Mouse (Mus musculus) CD4-positive, CD25-positive, alpha-beta regulatory T cell, adult 2 months (primary cell): Measurements from ENCODE around the gene Miga1.
"Not testable (repeated sequence)": the region's sequence is repeated elsewhere in the genome, so short reads cannot be mapped to it uniquely, and the experiment has no call there.

Experiments
- DNase-seq: peaks from one replicate; pipeline ENCODE4 v3.0.0-alpha.2; 2012; ENCODE audit warnings: low read depth, low spot score

The Miga1 gene

GRCm38 (mm10) chr3:152321765-152322547 is 18.3 kb downstream of the Miga1 start:
- no peak for DNase-seq

DNA sequence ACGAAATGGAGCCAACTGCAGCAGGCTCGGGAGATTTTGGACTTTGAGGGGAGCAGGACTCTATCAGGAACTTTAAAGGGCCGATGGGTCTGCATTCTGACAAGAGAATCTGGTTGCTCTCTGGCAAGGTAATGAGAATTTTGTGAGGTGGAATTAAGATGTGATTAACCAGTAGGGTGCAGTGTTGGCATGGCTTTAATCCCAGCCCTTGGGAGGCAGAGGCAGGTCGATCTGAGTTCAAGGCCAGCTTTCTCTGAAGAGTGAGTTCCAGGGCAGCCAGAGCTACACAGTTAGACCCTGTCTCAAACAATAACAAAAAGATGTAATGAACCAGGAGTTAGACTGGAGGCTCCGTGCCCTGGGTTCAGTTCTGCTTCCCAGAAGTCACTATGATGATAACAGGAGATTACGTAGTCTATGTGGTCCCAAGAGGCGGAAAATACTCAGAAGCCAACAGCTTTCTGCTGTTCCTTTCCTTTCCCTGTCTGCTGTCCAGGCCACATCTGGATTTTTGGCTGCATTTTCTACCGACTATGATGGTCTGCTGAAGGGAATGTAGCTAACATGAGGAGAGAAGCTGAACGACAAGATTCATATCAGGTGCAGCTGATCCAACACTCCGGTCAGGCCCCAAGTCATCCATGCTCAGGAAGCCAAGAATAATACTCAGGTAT is 19.1 kb downstream of the Miga1 start:
- peak; percentile 43 for DNase-seq

GRCm38 (mm10) chr3:152316447-152317173 is 23.6 kb downstream of the Miga1 start:
- not testable (repeated sequence) for DNase-seq

GRCm38 (mm10) chr3:152315613-152316012 is 24.6 kb downstream of the Miga1 start:
- DNase-seq: peak; percentile 89

DNA sequence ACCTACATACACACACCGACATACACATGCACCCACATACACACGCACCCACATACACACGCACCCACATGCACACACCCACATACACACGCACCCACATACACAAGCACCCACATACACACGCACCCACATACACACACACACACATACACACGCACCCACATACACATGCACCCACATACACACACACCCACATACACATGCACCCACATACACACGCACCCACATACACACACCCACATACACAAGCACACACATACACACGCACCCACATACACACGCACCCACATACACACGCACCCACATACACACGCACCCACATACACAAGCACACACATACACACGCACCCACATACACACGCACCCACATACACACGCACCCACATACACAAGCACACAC is 25.5 kb downstream of the Miga1 start:
- DNase-seq: peak; percentile 11

DNA sequence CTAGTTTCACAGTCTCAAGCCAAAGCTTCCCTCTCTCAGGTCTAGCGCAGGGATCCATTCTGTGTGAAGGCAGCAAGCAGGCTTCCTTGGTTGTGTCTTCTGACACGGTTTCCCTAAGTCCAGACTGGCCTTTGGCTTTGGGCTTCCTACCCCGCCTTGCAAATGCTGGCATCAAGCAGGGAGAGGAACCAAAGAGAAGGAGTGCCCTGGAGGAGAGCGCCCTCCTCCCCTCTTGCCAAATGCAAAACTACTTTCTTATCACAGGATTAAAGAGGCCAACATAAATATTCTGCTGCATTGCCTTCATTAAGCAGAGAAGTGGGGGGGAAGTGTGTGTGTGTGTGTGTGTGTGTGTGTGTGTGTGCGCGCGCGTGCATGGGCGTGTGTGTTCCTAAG is 31.0 kb downstream of the Miga1 start:
- DNase-seq: no peak

DNA sequence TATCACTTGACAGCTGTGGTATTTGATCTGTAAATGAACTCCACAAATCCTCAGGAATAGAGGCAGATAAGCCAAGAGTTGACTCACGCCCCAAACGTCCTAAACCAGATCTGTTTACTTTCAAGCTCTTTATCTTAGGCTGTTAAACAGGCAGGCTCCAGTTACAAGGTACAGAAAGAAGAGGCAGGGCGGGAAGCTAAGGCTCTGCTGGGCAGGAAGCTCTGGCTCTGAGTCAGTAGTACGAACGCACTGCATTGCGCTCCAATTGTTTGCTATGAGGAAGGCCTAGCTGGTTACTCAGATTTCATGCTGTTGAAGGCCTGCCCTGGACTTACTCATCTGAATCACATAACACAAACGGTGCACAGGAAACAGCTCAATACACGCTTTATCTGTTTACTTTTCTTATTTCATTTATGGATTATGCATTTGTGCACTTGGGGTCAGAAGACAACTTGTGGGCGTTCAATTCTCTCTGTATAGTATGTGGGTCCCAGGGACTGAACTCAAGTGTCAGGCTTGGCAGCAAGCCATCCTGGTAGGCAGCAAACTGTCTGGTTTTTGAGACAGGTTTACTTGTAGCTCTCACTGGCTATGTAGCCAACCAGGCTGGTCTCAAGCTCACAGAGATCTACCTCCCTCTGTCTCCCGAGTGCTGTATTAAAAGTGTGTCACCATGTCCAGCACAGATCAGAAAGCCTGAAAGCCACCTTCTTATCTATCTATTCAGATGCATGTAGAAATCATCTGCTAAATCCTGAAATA is 31.5 kb downstream of the Miga1 start:
- DNase-seq: no peak

DNA sequence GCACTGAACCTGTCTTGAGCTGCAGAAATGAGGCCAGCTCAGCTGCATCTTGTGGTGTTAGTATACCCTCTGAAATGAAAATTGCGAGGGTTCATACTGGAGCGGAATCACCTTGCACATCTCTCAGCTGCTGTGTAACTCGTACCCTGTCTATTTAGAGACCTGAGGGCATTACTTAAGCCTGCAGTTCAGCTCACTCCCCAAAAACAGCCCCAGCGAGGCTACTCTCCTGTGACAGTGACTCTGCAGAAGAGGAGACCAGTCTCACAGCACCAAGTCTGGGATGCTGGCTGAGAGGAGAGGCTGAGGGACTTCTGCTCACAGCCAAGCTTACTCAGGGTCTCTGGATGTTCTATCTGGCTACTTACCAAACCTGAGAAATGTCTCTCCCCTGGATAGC is 34.2 kb downstream of the Miga1 start:
- DNase-seq: no peak

DNA sequence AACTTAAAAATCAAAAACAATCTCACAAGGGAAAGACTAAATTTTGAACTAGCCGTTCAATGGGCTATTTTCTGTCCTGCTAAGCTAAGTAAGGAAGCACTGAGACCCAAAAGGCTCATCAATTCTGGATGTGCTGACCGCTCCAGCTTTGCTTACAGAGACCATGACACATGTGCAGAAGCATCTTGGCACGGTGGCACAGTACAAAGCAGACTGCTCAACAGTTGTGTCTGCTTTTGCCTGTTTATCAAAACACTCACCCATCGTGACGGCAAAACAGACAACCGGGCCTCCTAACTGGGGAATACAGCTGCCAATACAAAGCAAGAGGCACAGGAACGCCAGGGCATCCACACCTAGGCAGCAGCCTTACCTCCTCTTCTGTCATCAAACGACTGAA is 35.1 kb downstream of the Miga1 start:
- no peak for DNase-seq

- DNase-seq: no peak
Measured at GRCm38 (mm10) chr3:152304093-152304815, 36.0 kb downstream of the Miga1 start.

GRCm38 (mm10) chr3:152302991-152303390 is 37.2 kb downstream of the Miga1 start:
- no peak for DNase-seq

- DNase-seq: no peak
Measured at GRCm38 (mm10) chr3:152300376-152301337, 39.5 kb downstream of the Miga1 start.

GRCm38 (mm10) chr3:152295896-152296295 is 44.3 kb downstream of the Miga1 start:
- DNase-seq: no peak

DNA sequence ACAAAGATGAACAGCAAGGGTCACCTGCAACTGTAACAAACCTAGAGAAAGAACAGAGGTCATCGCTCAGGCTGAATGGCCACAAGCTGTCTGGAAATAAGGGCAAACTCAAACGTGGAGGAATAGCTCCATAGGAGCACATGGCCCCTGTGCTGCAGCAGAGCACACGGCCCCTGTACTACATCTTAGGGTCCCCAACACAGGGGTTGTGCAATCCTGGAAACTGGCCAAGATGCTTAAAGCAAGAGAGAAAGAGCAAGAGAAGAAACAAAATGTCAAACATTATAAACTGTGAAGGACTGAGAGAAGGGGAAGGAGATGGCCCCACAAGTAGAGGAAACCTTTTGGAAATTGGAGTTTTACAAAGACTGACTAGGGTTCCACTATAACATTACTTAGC is 45.8 kb downstream of the Miga1 start:
- no peak for DNase-seq

GRCm38 (mm10) chr3:152293530-152294181 is 46.6 kb downstream of the Miga1 start:
- no peak for DNase-seq

DNA sequence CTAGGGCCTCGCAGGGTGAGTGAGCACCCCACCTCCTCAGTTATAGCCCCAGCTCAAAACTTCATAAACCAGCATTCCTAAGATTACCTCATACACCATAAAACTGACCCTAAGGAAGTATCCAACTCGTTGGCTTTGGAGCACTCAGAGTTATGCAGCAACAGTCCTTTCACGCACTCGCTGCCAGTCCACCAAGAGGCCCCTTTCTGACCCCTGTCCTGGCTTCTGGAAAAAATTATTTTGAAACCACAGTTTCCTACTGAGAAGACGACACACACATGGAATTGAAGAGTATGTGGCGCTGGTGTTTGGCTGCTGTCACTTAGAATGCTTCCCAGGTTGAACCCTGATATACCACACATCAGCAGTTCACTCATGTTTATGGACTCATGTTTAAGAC is 48.3 kb downstream of the Miga1 start:
- DNase-seq: no peak

GRCm38 (mm10) chr3:152290175-152290798 is 49.9 kb downstream of the Miga1 start:
- no peak for DNase-seq

DNA sequence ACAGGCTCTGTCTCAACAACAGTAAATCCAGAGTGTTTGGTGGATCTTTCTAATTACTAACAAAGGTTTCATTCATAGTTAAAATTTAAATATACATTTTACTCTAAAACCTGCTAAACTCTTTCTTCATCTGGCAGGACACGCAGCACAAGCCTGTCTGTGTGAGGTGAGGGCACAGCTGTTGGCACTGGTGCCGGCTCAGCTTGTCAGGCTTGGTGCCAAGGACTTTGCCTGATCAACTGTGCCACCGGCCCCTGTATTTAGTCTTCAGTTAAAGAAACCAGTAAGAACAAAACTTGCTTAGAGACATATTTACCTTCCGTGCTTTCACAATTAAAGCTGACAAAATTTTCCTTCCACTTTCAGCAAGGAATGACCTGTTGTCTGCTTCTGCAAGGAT is 51.5 kb downstream of the Miga1 start:
- no peak for DNase-seq

- no peak for DNase-seq
Measured at GRCm38 (mm10) chr3:152288276-152288675, 51.9 kb downstream of the Miga1 start.
